Mouse (Mus musculus): ENCODE data around the gene Acin1.

Acin1 gene

GRCm38 (mm10) chr14:54699586-54699985, 12.9 kb upstream of the Acin1 start:
- in situ Hi-C loops (cut with MboI, MseI) = no loop called here

- in situ Hi-C loops (cut with MboI, MseI) = no loop called here
Measured at GRCm38 (mm10) chr14:54698733-54699132, 12.0 kb upstream of the Acin1 start, which contains the start of gene Gm29776. Gene Gm29776 (minus strand): TSS chr14:54698833.

GRCm38 (mm10) chr14:54696752-54697151, 10.0 kb upstream of the Acin1 start:
- in situ Hi-C loops (cut with MboI, MseI) = no loop called here

GRCm38 (mm10) chr14:54695042-54695441, 8.3 kb upstream of the Acin1 start:
- in situ Hi-C loops (cut with MboI, MseI) = no loop called here

- in situ Hi-C loops (cut with MboI, MseI) = no loop called here
Measured at GRCm38 (mm10) chr14:54687251-54687650, 520 bp upstream of the Acin1 start.

- in situ Hi-C loops (cut with MboI, MseI) = no loop called here
Measured at GRCm38 (mm10) chr14:54686063-54686521, 639 bp downstream of the Acin1 start, which contains the start of gene 1700123O20Rik. Gene 1700123O20Rik (plus strand): TSS chr14:54686216.

- in situ Hi-C loops (cut with MboI, MseI) = no loop called here
Measured at GRCm38 (mm10) chr14:54685471-54685870, 1.3 kb downstream of the Acin1 start.

- in situ Hi-C loops (cut with MboI, MseI) = no loop called here
Measured at GRCm38 (mm10) chr14:54682396-54682795, 4.3 kb downstream of the Acin1 start.

- in situ Hi-C loops (cut with MboI, MseI) = no loop called here
Measured at GRCm38 (mm10) chr14:54678657-54679304, 8.0 kb downstream of the Acin1 start.

GRCm38 (mm10) chr14:54676290-54676689, 10.4 kb downstream of the Acin1 start:
- in situ Hi-C loops (cut with MboI, MseI) = no loop called here

- in situ Hi-C loops (cut with MboI, MseI) = no loop called here
Measured at GRCm38 (mm10) chr14:54674317-54674716, 12.4 kb downstream of the Acin1 start.

- in situ Hi-C loops (cut with MboI, MseI) = no loop called here
Measured at GRCm38 (mm10) chr14:54669381-54669780, 17.4 kb downstream of the Acin1 start.

- in situ Hi-C loops (cut with MboI, MseI) = no loop called here
Measured at GRCm38 (mm10) chr14:54664477-54665222, 22.1 kb downstream of the Acin1 start.

- in situ Hi-C loops (cut with MboI, MseI) = no loop called here
Measured at GRCm38 (mm10) chr14:54660009-54660408, 26.7 kb downstream of the Acin1 start.

- in situ Hi-C loops (cut with MboI, MseI) = no loop called here
Measured at GRCm38 (mm10) chr14:54653496-54653895, 33.2 kb downstream of the Acin1 start.

- in situ Hi-C loops (cut with MboI, MseI) = no loop called here
Measured at GRCm38 (mm10) chr14:54652787-54653186, 33.9 kb downstream of the Acin1 start.

- in situ Hi-C loops (cut with MboI, MseI) = no loop called here
Measured at GRCm38 (mm10) chr14:54651556-54651955, 35.2 kb downstream of the Acin1 start.

- in situ Hi-C loops (cut with MboI, MseI) = no loop called here
Measured at GRCm38 (mm10) chr14:54650621-54651454, 35.9 kb downstream of the Acin1 start.

GRCm38 (mm10) chr14:54647900-54648299, 38.8 kb downstream of the Acin1 start:
- in situ Hi-C loops (cut with MboI, MseI) = no loop called here

- in situ Hi-C loops (cut with MboI, MseI) = no loop called here
Measured at GRCm38 (mm10) chr14:54646898-54647636, 39.7 kb downstream of the Acin1 start.

- in situ Hi-C loops (cut with MboI, MseI) = no loop called here
Measured at GRCm38 (mm10) chr14:54646455-54646854, 40.3 kb downstream of the Acin1 start.

Measured in regulatory T cell (primary cell).